Mouse (Mus musculus) brain, embryonic 14.5 days (tissue): ENCODE measurements around the gene Ctnna2.

ENCODE experiments used
- CTCF ChIP-seq: fragments of 200-500 bp; IDR thresholded peaks from 2 replicates; pipeline ENCODE4 v1.5.1; 2012; ENCODE audit warnings: inconsistent platforms, mild to moderate bottlenecking, moderate library complexity, borderline replicate concordance; ENCODE audit not compliant: insufficient read depth, insufficient read length; ENCODE audit errors: extremely low read depth
- POLR2A ChIP-seq: fragments of 200-500 bp; IDR thresholded peaks from 2 replicates; pipeline ENCODE4 v1.6.1; 2012; ENCODE audit warnings: mild to moderate bottlenecking, inconsistent platforms, borderline replicate concordance; ENCODE audit not compliant: poor library complexity, insufficient read depth, insufficient read length, severe bottlenecking; ENCODE audit errors: extremely low read depth

DNA sequence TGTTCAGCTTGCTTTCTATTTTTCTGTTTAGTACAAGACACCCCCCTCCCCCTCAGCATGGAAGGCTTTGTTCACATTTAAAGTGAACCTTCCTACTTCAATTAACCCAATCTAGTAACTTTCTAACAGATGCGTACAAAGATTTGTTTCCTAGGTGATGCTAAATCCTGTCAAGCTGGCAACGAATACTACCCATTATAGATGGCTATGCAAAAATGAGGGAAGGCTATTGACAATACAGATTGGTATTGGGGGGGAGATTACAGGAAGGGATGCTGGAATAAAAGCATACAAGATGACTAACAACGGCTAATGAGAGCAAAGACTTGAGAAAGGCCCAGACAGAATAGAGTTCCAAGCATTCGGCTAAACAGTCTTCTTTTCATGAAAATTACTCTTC is 758.7 kb downstream of the Ctnna2 start:
- TF ChIP-seq POLR2A (no peak), CTCF (no peak)
